Mouse (Mus musculus) lung, embryonic 14.5 days (tissue): ENCODE measurements around the gene Gmeb2. TPM values are rescaled to one million over a fixed set of nuclear protein-coding genes. Genes with fewer than 3 reads are reported as not detected.
A peak's percentile ranks its signal among the peaks of the same experiment; 100 is the strongest.

Source experiments
- ATAC-seq: fragments of 200-750 bp; cut with Nextera tagmentation; 2 replicates; pipeline ENCODE4 v1.8.0; 2017; ENCODE audit warnings: mild to moderate bottlenecking, moderate TSS enrichment, moderate library complexity; ENCODE audit not compliant: insufficient read depth
- DNase-seq: peaks from one replicate; pipeline ENCODE4 v3.0.0-alpha.2; 2015
- H3K27ac ChIP-seq: fragments of 300-500 bp; sonication (generic); 2 replicates; pipeline ENCODE4 v1.5.1; 2014; ENCODE audit warnings: low read depth, mild to moderate bottlenecking, moderate library complexity
- H3K27me3 ChIP-seq: fragments of 300-500 bp; sonication (generic); 2 replicates; pipeline ENCODE4 v1.6.1; 2014; ENCODE audit warnings: low read length, control low read depth; ENCODE audit not compliant: insufficient read depth
- H3K36me3 ChIP-seq: fragments of 300-500 bp; sonication (generic); 2 replicates; pipeline ENCODE4 v1.6.1; 2014; ENCODE audit warnings: control low read depth; ENCODE audit not compliant: insufficient read depth
- H3K4me1 ChIP-seq: fragments of 300-500 bp; sonication (generic); 2 replicates; pipeline ENCODE4 v1.6.1; 2014; ENCODE audit warnings: antibody characterized with exemption, control low read depth; ENCODE audit not compliant: insufficient read depth
- H3K4me2 ChIP-seq: fragments of 300-500 bp; sonication (generic); 2 replicates; pipeline ENCODE4 v1.6.1; 2014; ENCODE audit warnings: mild to moderate bottlenecking
- H3K4me3 ChIP-seq: fragments of 300-500 bp; sonication (generic); 2 replicates; pipeline ENCODE4 v1.5.1; 2014; ENCODE audit warnings: low read depth, low read length
- H3K9ac ChIP-seq: fragments of 300-500 bp; sonication (generic); 2 replicates; pipeline ENCODE4 v1.6.1; 2014
- H3K9me3 ChIP-seq: fragments of 300-500 bp; sonication (generic); 2 replicates; pipeline ENCODE4 v1.6.1; 2016; ENCODE audit warnings: low read depth, low read length, control low read depth
- CTCF ChIP-seq: IDR thresholded peaks from 2 replicates; pipeline ENCODE4 v1.5.1; 2016; ENCODE audit warnings: antibody characterized with exemption, low read depth
- WGBS: fragments of 180-500 bp; shearing (Covaris S2); extraction: QIAGEN DNeasy Blood & Tissue Kit; methylation state at CpG from one replicate; pipeline ENCODE4 v1.1.7; 2014; 5-methylcytosine and 5-hydroxymethylcytosine counted together
- polyA plus RNA-seq: library from polyadenylated mRNA; unstranded; fragments of >200 nt; fragmentation: Nextera tagmentation; extraction: Ambion mirVana; gene quantifications from 2 replicates; pipeline ENCODE4 v1.2.1, GENCODE M21; 2014

The Gmeb2 gene
- polyA plus RNA-seq, 1 experiment from 2014 or later: 21.2 TPM

GRCm38 (mm10) chr2:181228335-181228734, 59.5 kb downstream of the Gmeb2 start:
- H3K36me3 ChIP-seq: no peaks in the 10 kb centered on the region
- H3K9me3 ChIP-seq: no peaks in the 10 kb centered on the region
- no peak for TF ChIP-seq CTCF
- no peak overlapping the region for H3K9ac ChIP-seq
- peak; percentile 8 for DNase-seq
- 42% methylated on average over 1 of the region's 1 CpGs for WGBS
- H3K27me3 ChIP-seq: no peaks in the 10 kb centered on the region
- H3K27ac ChIP-seq: no peak overlapping the region
- ATAC-seq: no peak
- no peak overlapping the region for H3K4me3 ChIP-seq
- no peaks in the 10 kb centered on the region for H3K4me1 ChIP-seq
- no peak overlapping the region for H3K4me2 ChIP-seq

GRCm38 (mm10) chr2:181227122-181227521, 60.7 kb downstream of the Gmeb2 start:
- Histone ChIP-seq H3K36me3 (no peaks in the 10 kb centered on the region), H3K9me3 (no peaks in the 10 kb centered on the region), H3K9ac (no peak overlapping the region), H3K27me3 (no peaks in the 10 kb centered on the region), H3K27ac (no peak overlapping the region), H3K4me3 (no peak overlapping the region), H3K4me2 (no peak overlapping the region), H3K4me1 (no peaks in the 10 kb centered on the region)
- 68% methylated on average over 3 of the region's 3 CpGs for WGBS
- TF ChIP-seq CTCF: no peak
- no peak for ATAC-seq
- DNase-seq: no peak

- DNase-seq (no peak), ATAC-seq (no peak)
- no peak overlapping the region for H3K4me2 ChIP-seq
- no peaks in the 10 kb centered on the region for H3K9me3 ChIP-seq
- no peaks in the 10 kb centered on the region for H3K27me3 ChIP-seq
- no peaks in the 10 kb centered on the region for H3K36me3 ChIP-seq
- H3K9ac ChIP-seq: no peak overlapping the region
- no peak overlapping the region for H3K27ac ChIP-seq
- H3K4me1 ChIP-seq: no peaks in the 10 kb centered on the region; the same call in 1 of the 2 replicates
- no peak for TF ChIP-seq CTCF
- 74% methylated on average over 2 of the region's 2 CpGs for WGBS
- no peak overlapping the region for H3K4me3 ChIP-seq
Observed at GRCm38 (mm10) chr2:181224994-181225393, 62.8 kb downstream of the Gmeb2 start.

GRCm38 (mm10) chr2:181220361-181220760, 67.5 kb downstream of the Gmeb2 start:
- DNase-seq (peak; percentile 25), ATAC-seq (0 out of 2 replicates have a peak, but pooled peaks have one; percentile 4)
- Histone ChIP-seq H3K9me3 (no peaks in the 10 kb centered on the region), H3K4me1 (peaks cover 4% of the 10 kb centered on the region; the same call in 1 of the 2 replicates), H3K27me3 (no peaks in the 10 kb centered on the region), H3K36me3 (no peaks in the 10 kb centered on the region), H3K27ac (peak overlapping the region; percentile 88), H3K4me3 (peak overlapping the region; percentile 15), H3K4me2 (peak overlapping the region; percentile 64), H3K9ac (no peak overlapping the region)
- WGBS: 32% methylated on average over 2 of the region's 2 CpGs
- no peak for TF ChIP-seq CTCF

- WGBS: under 1% methylated on average over 25 of the region's 25 CpGs
- Histone ChIP-seq H3K36me3 (no peaks in the 10 kb centered on the region), H3K4me1 (peaks cover 4% of the 10 kb centered on the region; the same call in 1 of the 2 replicates), H3K4me2 (peak within 1 kb of the TSS; percentile 64), H3K27me3 (no peaks in the 10 kb centered on the region), H3K9ac (peak within 1 kb of the TSS; percentile 26), H3K9me3 (no peaks in the 10 kb centered on the region), H3K27ac (peak within 1 kb of the TSS; percentile 88), H3K4me3 (peak within 1 kb of the TSS; percentile 15)
- peak; percentile 98 for ATAC-seq
- peak; percentile 91 for DNase-seq
- TF ChIP-seq CTCF: peak; percentile 38; the same call in 1 of the 2 replicates
Observed at GRCm38 (mm10) chr2:181219538-181220216, 68.2 kb downstream of the Gmeb2 start, which contains the start of gene Fndc11. TSS of gene Fndc11 (plus strand) at chr2:181220013.

GRCm38 (mm10) chr2:181218881-181219485, 68.9 kb downstream of the Gmeb2 start:
- peaks cover 6% of the 10 kb centered on the region; the same call in 1 of the 2 replicates for H3K27me3 ChIP-seq
- TF ChIP-seq CTCF: no peak
- DNase-seq (peak; percentile 16), ATAC-seq (no peak)
- peak overlapping the region; percentile 64 for H3K4me2 ChIP-seq
- no peak overlapping the region for H3K9ac ChIP-seq
- H3K9me3 ChIP-seq: no peaks in the 10 kb centered on the region
- H3K4me3 ChIP-seq: no peak overlapping the region
- no peaks in the 10 kb centered on the region for H3K36me3 ChIP-seq
- 51% methylated on average over 5 of the region's 5 CpGs for WGBS
- peaks cover 4% of the 10 kb centered on the region; the same call in 1 of the 2 replicates for H3K4me1 ChIP-seq
- peak overlapping the region; percentile 88 for H3K27ac ChIP-seq

- peaks cover 35% of the 10 kb centered on the region for H3K27me3 ChIP-seq
- H3K27ac ChIP-seq: no peak overlapping the region
- WGBS: 80% methylated on average over 6 of the region's 6 CpGs
- H3K36me3 ChIP-seq: no peaks in the 10 kb centered on the region
- no peak overlapping the region for H3K4me3 ChIP-seq
- H3K4me2 ChIP-seq: no peak overlapping the region
- TF ChIP-seq CTCF: no peak
- no peak overlapping the region for H3K9ac ChIP-seq
- H3K4me1 ChIP-seq: peaks cover 4% of the 10 kb centered on the region; the same call in 1 of the 2 replicates
- ATAC-seq: no peak
- DNase-seq: no peak
- H3K9me3 ChIP-seq: no peaks in the 10 kb centered on the region
Observed at GRCm38 (mm10) chr2:181216037-181216436, 71.8 kb downstream of the Gmeb2 start.
